Mouse (Mus musculus) activated CD4-positive, CD25-positive, alpha-beta regulatory T cell, adult 4 months (primary cell): Measurements from ENCODE around the gene Dennd6a. TPM values are rescaled to one million over a fixed set of nuclear protein-coding genes. Genes with fewer than 3 reads are reported as not detected.

Experiments used
- ATAC-seq: one replicate; pipeline ENCODE4 v1.8.0; 2017
- polyA plus RNA-seq, 2 experiments: library from polyadenylated mRNA; unstranded; fragments of 100-300 nt; shearing (Covaris generic); gene quantifications; one replicate each; pipeline ENCODE4 v1.2.1; 2017

Gene Dennd6a
- polyA plus RNA-seq, 2 experiments from 2014 or later = 3.8 to 4.8 TPM

DNA sequence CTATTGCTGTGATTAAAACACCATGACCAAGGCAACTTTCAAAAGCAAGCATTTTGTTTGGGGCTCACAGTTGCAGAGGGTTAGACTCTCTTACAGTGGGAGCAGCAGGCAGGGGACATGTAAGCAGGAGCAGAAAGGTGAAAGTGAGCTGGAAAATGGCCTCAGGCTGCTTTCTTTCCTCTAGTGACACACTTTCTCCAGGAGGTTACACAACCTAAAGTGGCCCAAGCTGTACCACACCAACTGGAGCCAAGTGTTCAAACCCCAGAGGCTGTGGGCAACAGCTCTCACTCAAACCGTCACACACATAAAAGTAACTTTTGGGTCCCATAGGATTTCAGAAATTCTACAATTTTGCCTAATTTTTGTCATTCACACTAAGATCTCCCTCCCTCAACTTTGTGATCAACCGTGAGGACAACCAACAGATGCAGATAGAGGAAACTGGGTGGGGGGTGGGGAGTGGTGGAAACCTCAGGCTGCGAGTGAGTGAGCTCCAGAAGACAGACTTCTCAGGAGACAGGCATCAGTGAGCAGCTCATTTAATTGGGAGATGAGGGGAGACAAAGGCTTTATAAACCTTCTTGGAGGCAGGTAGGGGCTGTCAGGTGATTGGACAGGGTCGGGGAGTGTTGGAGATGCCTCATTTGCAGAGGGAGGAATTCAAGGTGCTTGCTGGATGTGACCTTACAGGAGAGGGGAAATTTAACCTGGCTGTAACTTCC is 1.5 kb upstream of the Dennd6a start:
- ATAC-seq = no peak

- no peak for ATAC-seq
These were observed 2.7 kb downstream of the Dennd6a start for GRCm38 (mm10) chr14:26576255-26576780.

- ATAC-seq = no peak
These were observed 5.1 kb downstream of the Dennd6a start for GRCm38 (mm10) chr14:26578791-26579191.

GRCm38 (mm10) chr14:26579346-26580343 is 6.0 kb downstream of the Dennd6a start:
- ATAC-seq = peak; percentile 75

GRCm38 (mm10) chr14:26583645-26584044 is 10.0 kb downstream of the Dennd6a start:
- ATAC-seq = no peak

DNA sequence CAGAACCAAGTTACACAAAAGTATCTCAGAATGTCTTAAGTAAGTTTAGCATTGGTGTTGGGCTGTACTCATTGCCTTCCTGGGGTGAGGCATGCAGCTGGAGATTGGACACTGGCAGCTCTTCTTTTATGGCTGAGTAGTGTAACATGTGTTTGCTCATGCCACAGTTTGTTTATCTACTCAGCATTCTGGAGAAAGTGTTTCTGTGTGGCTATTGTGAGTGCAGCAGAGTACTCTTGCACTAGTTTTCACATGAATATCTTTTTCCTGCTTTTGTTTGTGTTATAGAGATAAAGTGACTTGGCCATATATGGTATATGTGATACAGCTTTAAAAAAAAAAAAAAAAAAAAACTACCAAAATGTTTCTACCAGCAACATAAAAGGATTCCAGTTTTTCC is 13.5 kb downstream of the Dennd6a start:
- no peak for ATAC-seq

DNA sequence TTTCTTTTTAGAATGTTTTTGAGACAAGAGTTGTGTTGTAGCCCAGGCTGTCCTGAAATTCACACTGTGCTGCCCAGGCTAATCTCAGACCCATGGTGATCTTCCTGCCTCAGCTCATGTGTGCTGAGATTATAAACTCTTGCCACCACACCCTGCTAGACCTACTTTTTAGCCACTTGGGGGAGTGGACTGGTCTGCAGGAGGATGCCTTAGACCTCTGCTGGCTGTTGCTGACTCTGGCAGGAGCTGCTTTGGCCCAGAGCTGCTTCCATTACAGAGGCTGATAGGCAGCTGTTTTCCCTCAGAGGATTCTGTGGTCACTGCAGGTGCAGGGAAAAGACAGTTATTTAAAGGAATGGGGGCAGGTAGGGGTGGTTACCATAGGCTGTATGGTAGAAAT is 17.7 kb downstream of the Dennd6a start:
- no peak for ATAC-seq

DNA sequence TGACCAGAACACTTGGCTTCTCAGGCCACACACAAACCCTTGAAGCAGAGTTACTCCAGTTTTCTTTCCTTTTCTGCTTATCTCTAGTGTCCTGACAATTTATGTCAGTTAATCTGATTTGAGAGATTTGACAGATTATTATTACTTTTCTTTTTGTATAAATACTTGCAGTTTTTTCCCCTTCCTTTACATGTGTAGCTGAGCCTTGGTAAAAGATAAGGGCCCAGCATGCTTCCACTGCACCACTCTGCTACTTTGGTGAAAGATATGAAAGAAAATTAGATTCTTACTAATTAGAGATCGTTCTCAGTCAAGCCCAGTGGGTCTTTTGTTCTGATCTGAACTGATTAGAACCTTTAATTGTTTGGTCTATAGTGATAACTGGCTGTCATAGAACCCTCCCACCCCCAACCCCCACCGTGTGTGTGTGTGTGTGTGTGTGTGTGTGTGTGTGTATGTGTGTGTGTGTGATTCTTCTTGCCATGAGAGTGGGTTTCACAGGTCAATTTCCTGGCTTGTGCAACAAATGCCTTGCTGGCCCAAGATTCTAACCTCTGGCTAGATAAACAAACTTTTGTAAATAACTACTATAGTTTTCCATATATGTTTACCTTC is 19.7 kb downstream of the Dennd6a start:
- ATAC-seq = no peak

- no peak for ATAC-seq
These were observed 21.5 kb downstream of the Dennd6a start for GRCm38 (mm10) chr14:26595167-26595566.

DNA sequence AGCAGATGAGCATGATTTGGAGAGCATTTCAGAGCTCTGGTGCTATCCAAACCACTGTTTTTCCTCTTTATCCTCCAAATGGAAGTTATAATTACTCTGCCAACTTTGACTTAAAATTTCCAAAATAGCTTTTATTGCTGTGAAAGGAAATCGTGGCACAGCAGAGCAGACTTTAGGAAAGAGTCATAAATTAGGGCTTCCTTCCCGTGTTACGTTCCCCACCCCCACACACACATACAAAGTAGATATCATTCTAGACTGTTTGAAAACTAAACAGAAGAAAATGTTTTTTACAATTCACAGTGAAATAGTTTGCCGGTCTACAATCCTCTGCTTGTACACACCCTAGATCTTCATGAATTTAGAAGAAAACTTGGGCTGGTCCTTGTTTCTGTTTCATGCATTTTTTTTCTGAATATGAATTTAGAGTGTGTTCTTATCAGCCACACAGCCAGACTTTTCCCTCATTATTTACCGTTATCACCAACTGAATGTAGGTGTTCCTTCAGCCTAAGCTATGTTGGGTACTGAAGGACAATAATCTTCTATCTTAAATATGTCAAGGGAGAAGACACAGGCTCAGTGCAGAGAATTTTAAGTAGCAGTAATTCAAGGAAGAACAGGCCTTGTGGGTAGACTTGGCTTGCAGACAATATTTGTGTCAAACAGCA is 22.2 kb downstream of the Dennd6a start:
- ATAC-seq = no peak

- ATAC-seq = no peak
These were observed 31.7 kb downstream of the Dennd6a start for GRCm38 (mm10) chr14:26605354-26605753.

DNA sequence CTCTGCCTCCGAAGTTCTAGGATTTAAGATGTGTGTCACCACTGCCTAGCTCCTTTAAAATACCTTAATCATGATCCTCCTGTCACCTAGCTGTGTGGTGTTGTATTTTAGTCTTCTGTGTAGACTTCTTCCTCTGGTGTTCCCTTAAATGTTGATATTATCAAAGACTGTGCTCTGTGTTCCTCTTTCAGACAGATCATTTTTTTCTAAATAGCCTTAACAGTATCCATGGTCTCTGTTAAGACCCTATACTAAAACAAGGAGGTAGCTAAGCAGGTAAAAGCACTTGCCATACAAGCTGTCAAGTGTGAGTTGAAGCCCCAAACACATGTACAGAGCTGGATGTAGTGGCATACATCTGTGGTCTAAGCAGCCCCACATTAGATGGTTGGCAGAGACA is 36.0 kb downstream of the Dennd6a start:
- no peak for ATAC-seq

- ATAC-seq = no peak
These were observed 37.0 kb downstream of the Dennd6a start for GRCm38 (mm10) chr14:26610689-26611088.

DNA sequence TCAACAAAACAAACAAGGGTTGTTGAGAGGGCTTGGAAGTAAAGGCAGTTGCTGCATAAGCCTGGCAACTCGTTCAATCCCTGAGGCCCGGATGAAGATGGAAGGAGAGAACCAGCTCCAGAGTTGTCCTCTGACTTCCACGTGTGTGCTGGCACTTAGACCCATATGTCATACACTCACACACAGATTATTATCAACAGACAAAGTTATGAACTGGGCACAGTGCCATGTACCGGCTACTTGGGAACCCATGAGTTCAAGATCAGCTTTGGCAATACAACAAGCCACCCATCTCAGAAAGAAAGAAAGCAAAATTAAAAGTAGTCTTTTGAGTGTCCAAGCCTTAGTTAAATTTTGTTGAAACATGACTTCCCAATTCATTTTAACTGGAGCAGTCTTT is 51.6 kb downstream of the Dennd6a start:
- ATAC-seq = no peak

GRCm38 (mm10) chr14:26626605-26627140 is 53.0 kb downstream of the Dennd6a start:
- no peak for ATAC-seq

GRCm38 (mm10) chr14:26637025-26637850 is 63.6 kb downstream of the Dennd6a start:
- no peak for ATAC-seq

DNA sequence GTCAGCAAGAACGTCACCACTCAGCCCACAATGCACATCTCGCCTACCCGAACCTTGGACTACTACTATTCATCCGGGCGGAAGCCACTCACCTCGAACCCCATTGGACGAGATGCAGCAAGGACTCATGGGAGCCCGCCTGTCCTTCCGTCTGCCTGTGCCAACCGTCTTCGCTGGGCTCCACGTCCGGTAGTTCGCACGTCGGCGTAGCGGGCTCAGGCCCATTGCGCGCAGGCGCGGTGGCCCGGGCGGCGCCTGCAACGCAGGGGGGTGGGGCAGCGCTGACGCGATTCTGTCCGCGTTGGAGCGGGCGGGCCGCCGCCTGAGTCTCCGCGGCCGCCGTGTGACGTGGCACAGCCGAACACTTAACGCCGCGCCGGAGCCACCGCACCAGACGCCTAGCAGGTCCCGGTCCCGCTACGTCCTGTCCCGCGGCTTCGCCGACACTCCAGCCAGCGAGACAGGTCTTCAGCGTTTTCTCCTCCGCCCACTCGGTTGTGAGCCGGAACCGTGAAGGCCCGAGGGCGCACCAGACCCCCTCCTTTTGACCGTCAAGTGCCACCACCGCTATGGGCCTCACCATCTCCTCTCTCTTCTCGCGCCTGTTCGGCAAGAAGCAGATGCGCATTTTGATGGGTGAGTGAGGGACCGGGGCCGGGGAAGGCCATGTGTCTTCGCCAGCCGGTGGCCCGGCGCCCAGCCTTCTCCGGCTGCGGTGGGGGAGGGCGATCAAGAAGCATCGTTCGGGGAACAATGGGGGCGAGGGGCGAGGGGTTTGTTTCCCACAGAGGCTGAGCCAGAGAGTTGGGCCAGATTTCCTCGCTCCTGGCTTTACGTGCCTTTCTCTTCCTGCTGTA is 64.4 kb downstream of the Dennd6a start, which contains the start of gene Arf4:
TSS of gene Arf4 (plus strand) at position 224 of the 857 bp plus-strand sequence.
- peak; percentile 88 for ATAC-seq

- peak; percentile 3 for ATAC-seq
These were observed 65.0 kb downstream of the Dennd6a start for GRCm38 (mm10) chr14:26638708-26639084.

DNA sequence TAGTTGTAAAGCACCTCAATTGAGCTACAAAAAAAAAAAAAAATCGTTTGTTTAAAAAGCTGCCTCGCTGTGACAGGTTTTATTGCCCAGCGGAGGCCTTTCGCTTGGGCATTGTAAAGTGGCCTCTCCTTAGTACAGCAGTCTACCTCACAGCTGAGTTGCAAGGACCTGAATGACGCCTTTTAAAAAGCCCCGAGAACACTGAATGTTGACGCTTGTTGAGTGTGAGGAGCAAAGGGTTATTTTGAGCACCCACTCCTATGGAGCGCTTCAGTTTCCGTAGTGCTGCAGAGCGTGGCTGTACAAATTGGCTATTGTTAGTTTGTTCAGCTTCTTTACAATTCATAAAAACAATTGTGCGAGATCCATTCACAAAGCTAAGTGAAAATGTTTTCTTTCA is 65.6 kb downstream of the Dennd6a start:
- no peak for ATAC-seq

GRCm38 (mm10) chr14:26639961-26640360 is 66.3 kb downstream of the Dennd6a start:
- no peak for ATAC-seq
